Mouse (Mus musculus): ENCODE measurements around the gene Camsap2. TPM values are rescaled to one million over a fixed set of nuclear protein-coding genes. Genes with fewer than 3 reads are reported as not detected.

Gene Camsap2
- polyA plus RNA-seq, 1 experiment from 2014 or later: 31.1 TPM

DNA sequence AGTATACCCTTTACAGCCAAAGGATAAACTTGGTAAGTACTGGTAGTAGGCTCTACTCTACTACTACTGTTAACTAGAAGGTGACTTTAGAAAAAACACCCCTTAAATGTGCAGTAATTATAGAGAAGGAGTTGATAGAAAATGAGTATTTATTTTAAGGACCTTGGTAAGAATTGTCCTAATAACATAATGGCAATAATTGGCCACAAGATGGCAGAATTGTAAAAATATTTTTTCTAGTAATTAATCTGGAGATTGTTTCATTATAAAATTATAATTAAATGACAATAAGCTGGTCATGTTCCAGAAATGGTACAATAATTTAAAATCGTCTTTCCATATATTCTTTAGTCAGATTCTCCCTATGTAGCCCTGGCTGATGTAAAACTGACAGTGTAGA, 56.1 kb downstream of the Camsap2 start:
- Histone ChIP-seq H3K9me3 (no peaks in the 10 kb centered on the region), H3K36me3 (replicated peaks) (no peaks in the 10 kb centered on the region; the same call in 1 of the 2 replicates), H3K27me3 (replicated peaks) (no peaks in the 10 kb centered on the region), H3K9ac (no peak overlapping the region), H3K27ac (no peak overlapping the region), H3K4me3 (no peak overlapping the region), H3K4me2 (no peak overlapping the region), H3K4me1 (no peaks in the 10 kb centered on the region)
- WGBS: 82% methylated on average over 1 of the region's 1 CpGs
- ATAC-seq (replicated peaks): no peak

DNA sequence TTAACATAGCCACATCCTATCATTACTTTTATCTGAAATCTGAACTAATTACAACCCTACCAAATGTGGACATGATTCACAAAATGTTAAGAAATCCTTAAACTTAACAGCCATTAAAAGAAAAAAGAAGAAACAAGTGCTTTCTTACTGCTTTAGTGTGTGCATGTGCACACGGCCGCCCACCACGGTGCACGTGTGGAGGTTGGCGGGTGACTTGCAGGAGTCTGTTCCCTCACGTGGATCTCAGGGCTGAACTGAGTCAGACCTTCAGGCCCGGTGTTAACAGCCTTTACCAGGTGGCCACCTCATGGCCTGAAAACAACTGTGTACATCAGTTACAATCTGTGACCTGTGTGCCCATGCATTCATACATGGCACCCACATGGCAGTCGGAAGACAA, 68.5 kb downstream of the Camsap2 start:
- peaks cover 67% of the 10 kb centered on the region for H3K36me3 ChIP-seq (replicated peaks)
- H3K4me3 ChIP-seq: no peak overlapping the region
- no peaks in the 10 kb centered on the region for H3K27me3 ChIP-seq (replicated peaks)
- no peak for ATAC-seq (replicated peaks)
- H3K9me3 ChIP-seq: no peaks in the 10 kb centered on the region
- 89% methylated on average over 8 of the region's 8 CpGs for WGBS
- H3K4me1 ChIP-seq: no peaks in the 10 kb centered on the region
- no peak overlapping the region for H3K4me2 ChIP-seq
- no peak overlapping the region for H3K9ac ChIP-seq
- no peak overlapping the region for H3K27ac ChIP-seq

DNA sequence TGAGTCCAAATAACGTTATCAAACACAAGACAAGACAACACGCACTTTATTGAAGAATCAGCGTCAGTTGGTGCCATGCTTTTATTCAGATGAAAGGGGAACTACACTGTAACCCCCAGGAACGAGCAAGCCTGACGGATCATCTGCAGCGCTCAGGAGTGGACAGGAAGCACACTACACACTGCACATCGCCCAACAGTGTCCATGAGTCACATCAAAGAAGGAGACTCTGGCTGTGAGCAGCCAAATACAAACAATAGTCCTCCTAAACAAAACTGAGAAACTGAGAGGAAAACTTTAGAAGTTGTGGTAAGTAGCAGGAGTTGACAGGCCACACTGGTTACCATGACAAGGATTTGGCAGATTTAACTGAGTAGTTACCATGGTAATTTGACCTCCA, 77.7 kb downstream of the Camsap2 start:
- Histone ChIP-seq H3K27ac (no peak overlapping the region), H3K4me3 (no peak overlapping the region), H3K4me2 (no peak overlapping the region), H3K36me3 (replicated peaks) (peaks cover 23% of the 10 kb centered on the region), H3K4me1 (no peaks in the 10 kb centered on the region), H3K9ac (no peak overlapping the region), H3K27me3 (replicated peaks) (0 out of 2 replicates have a peak, but pooled peaks cover 6% of the 10 kb centered on the region), H3K9me3 (no peaks in the 10 kb centered on the region)
- no peak for ATAC-seq (replicated peaks)
- 26% methylated on average over 7 of the region's 7 CpGs for whole genome bisulfite sequencing

DNA sequence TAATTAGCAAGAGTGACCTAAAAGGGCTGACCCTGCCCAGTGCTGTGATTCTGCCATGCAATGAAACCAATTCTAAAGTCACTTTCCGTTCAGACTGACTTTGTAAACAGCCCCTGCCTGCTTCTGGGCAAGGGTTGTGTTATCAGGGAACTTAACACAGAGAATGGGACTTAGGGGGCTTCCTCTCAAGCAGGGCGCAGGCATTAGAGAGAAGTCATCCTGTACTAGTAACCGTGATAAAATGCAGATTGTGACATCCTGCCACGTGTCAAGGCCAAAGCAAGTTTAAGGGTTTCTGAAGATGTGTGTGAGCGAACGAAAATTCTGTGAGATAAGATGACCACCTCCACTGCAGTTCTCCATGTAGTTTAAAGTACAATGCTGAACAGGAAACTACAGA, 79.8 kb downstream of the Camsap2 start:
- Histone ChIP-seq H3K27ac (no peak overlapping the region), H3K4me1 (no peaks in the 10 kb centered on the region; the same call in 1 of the 2 replicates), H3K27me3 (replicated peaks) (peaks cover 24% of the 10 kb centered on the region), H3K4me3 (no peak overlapping the region), H3K36me3 (replicated peaks) (peaks cover 8% of the 10 kb centered on the region), H3K9ac (no peak overlapping the region), H3K9me3 (no peaks in the 10 kb centered on the region), H3K4me2 (no peak overlapping the region)
- 77% methylated on average over 6 of the region's 6 CpGs for WGBS
- no peak for ATAC-seq (replicated peaks)

DNA sequence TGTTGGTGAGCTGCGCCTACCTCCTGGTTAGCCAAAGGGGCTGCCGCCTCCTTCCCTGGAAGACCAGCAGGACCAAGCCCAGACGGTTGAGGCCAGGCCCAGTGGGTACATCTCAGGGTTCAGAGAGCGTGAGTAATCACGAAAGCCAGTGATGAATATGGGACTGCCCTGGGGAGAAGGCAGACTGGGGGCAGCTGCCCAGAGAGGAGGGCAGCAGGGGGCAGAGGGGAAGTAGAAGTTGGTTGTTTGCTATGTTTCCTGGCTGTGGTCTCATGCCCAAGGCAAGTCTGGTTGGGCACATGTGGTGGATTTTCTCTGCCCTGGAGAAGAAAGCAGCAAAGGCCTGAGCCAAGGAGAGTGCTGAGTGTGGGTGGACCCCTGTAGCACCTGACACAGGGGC, 82.5 kb downstream of the Camsap2 start:
- no peak for ATAC-seq (replicated peaks)
- Histone ChIP-seq H3K4me3 (no peak overlapping the region), H3K36me3 (replicated peaks) (no peaks in the 10 kb centered on the region), H3K4me1 (peaks cover 16% of the 10 kb centered on the region), H3K27ac (no peak overlapping the region), H3K9ac (no peak overlapping the region), H3K27me3 (replicated peaks) (peaks cover 44% of the 10 kb centered on the region), H3K9me3 (no peaks in the 10 kb centered on the region), H3K4me2 (no peak overlapping the region)
- 79% methylated on average over 5 of the region's 5 CpGs for WGBS

DNA sequence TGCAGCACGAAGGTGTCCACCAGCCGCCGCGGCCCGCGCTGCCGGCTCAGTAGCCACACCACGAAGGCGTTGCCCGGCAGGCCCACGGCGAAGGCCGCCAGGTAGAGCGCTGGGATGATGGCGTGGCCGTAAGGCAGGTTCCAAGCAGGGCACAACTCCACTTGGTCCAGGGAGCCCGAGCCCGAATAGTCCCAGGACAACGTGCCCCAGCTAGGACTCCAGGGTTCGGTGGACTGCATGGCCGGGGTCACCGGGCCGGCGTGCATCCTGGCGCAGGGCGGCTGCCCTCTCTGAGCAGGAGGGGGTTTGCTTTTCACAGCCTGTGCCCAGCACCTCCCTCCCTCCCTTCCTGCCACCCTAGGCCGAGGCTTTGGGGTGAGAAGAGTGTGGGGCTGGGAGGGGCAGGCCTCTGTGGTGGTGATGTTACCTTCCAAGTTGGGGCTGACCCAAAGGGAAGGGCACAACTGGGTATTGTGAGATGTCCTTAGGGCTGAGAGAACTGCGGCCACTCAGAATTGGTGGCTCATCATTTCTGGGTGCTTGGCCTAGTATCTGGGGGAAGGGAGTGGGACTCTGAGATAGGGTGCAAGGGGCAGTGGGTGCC, 85.2 kb downstream of the Camsap2 start, which contains the start of gene Gpr25:
Gene Gpr25 (minus strand): TSS at position 239 of the 604 bp plus-strand sequence.
- Histone ChIP-seq H3K27me3 (replicated peaks) (peaks cover 58% of the 10 kb centered on the region), H3K4me2 (peak within 1 kb of the TSS; percentile 93), H3K4me3 (peak within 1 kb of the TSS; percentile 57), H3K27ac (peak within 1 kb of the TSS; percentile 66), H3K9ac (peak within 1 kb of the TSS; percentile 59), H3K9me3 (no peaks in the 10 kb centered on the region), H3K4me1 (peaks cover 16% of the 10 kb centered on the region), H3K36me3 (replicated peaks) (no peaks in the 10 kb centered on the region)
- WGBS: 8% methylated on average over 28 of the region's 28 CpGs
- peak; percentile 67 for ATAC-seq (replicated peaks)

DNA sequence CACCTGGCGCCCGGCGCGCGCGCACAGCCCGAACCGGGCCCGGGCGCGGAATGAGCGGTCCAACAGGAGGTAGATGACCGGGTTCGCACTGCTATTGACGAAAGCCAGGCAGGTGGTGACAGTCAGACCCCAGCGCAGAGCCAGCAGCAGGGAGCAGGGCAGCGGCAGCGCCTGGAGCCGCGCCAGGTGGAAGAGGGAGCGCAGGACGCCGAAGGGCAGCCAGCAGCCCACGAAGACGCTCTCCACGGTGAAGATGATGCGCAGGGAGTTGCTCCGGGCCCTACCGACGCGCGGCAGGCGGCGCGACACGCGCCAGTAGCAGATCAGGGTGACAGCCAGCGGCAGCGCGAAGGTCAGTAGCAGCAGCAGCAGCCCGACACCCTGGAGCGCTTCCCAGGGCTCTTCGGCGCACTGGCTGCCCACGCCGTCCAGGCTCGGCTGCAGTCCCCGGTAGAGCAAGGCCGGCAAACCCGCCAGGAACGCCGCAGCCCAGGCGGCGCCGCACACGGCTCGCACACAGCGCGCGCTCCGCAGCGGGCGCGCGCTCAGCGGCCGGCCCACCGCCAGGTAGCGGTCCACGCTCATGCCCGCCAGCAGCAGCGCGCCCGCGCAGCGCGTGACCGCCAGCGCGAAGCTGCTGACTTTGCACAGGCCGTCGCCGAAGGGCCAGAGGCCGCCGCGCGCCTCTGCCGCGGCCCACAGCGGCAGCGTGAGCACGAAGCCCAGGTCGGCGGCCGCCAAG, 85.8 kb downstream of the Camsap2 start:
- Histone ChIP-seq H3K4me3 (peak overlapping the region; percentile 57), H3K36me3 (replicated peaks) (no peaks in the 10 kb centered on the region), H3K27ac (peak overlapping the region; percentile 66), H3K27me3 (replicated peaks) (peaks cover 55% of the 10 kb centered on the region), H3K9me3 (no peaks in the 10 kb centered on the region), H3K9ac (peak overlapping the region; percentile 59), H3K4me1 (peaks cover 16% of the 10 kb centered on the region), H3K4me2 (peak overlapping the region; percentile 93)
- ATAC-seq (replicated peaks): peak; percentile 88
- under 1% methylated on average over 93 of the region's 95 CpGs for WGBS

DNA sequence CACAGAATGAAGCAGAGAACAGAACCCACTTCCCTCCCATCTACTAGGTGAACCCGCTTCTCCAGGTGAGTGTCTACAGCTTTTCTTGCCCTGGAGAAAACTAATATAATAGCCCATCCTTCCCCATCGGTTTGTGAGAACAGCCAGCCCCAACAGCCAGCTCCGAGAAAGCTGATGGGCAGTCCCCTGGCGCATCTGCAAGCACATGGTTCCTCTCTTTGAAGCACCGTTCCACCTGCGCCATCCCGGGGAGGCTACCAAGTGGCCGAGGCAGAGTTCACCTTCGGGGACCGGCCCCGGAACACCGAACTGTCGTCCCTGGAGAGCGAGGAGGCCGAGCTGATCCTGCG, 86.4 kb downstream of the Camsap2 start:
- ATAC-seq (replicated peaks): no peak; the same call in 1 of the 2 replicates
- Histone ChIP-seq H3K4me2 (peak overlapping the region; percentile 93), H3K27ac (peak overlapping the region; percentile 66; the same call in 1 of the 2 replicates), H3K9me3 (no peaks in the 10 kb centered on the region), H3K4me3 (peak overlapping the region; percentile 57), H3K9ac (peak overlapping the region; percentile 59), H3K27me3 (replicated peaks) (peaks cover 54% of the 10 kb centered on the region), H3K4me1 (peaks cover 16% of the 10 kb centered on the region), H3K36me3 (replicated peaks) (no peaks in the 10 kb centered on the region)
- WGBS: 2% methylated on average over 16 of the region's 16 CpGs

DNA sequence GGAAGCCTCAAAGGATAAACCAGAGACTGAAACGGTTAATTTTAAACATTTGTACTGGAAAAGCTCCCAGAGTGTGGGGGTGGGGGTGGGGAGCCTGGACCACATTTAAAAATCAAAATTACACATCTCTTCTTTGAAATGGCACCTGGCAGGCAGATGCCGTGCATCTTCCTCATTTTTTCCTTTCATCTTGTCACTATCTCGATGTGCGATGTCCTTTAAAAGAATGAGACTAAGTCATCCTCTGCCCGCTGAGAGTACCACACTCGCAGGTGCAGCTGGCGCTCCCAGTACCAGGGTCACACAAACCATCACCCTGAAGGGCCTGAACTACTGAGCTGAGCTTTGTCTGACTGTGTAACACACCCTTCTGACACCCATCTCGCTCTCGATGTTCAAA, 87.4 kb downstream of the Camsap2 start:
- no peak overlapping the region for H3K4me2 ChIP-seq
- H3K4me3 ChIP-seq: no peak overlapping the region
- H3K27ac ChIP-seq: no peak overlapping the region
- ATAC-seq (replicated peaks): no peak
- peaks cover 52% of the 10 kb centered on the region for H3K27me3 ChIP-seq (replicated peaks)
- no peaks in the 10 kb centered on the region for H3K36me3 ChIP-seq (replicated peaks)
- H3K9ac ChIP-seq: no peak overlapping the region
- H3K4me1 ChIP-seq: peaks cover 16% of the 10 kb centered on the region
- 72% methylated on average over 9 of the region's 9 CpGs for WGBS
- no peaks in the 10 kb centered on the region for H3K9me3 ChIP-seq

DNA sequence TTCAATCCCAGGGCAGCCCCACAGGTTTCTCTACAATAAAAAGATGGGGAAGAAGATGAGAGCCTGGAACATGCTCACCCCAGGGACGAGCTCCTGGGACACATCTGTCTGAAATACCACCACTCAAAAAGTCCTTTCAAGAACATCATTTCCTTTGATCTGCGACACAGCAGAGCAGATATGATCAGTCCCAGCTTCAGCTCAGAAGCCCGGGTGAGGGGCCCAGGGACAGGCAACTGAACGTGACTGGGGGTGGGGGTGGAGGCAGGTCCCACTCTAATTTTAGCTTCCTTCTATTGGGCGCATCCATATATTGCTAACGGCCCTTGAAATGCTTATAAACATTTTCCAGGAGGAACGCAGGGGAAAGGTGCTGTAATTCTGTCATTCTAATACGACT, 90.2 kb downstream of the Camsap2 start:
- Histone ChIP-seq H3K36me3 (replicated peaks) (no peaks in the 10 kb centered on the region), H3K4me2 (no peak overlapping the region), H3K9me3 (no peaks in the 10 kb centered on the region), H3K27me3 (replicated peaks) (peaks cover 30% of the 10 kb centered on the region), H3K27ac (no peak overlapping the region), H3K4me1 (peaks cover 12% of the 10 kb centered on the region), H3K4me3 (no peak overlapping the region), H3K9ac (no peak overlapping the region)
- WGBS: 55% methylated on average over 8 of the region's 8 CpGs
- ATAC-seq (replicated peaks): no peak

DNA sequence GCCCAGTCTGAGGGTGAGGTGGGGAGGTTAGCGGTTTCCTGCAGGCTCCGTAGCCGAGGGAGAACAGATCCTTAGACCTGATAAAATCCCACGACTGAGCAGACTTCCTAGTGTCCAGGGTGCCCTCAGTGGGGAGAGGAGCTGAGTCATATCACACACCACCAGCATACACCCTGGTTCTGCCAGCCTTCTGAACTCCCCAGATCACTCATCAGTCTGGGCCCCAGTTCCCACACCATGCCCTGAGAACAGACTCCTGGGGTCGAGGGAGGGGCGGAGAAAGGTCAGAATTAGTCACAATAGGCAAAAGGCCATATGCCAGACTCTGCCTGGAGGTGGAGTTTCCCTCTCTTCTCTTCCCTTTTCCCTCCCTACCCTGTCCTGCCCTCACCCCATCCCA, 90.7 kb downstream of the Camsap2 start:
- no peaks in the 10 kb centered on the region for H3K36me3 ChIP-seq (replicated peaks)
- no peak overlapping the region for H3K9ac ChIP-seq
- H3K27ac ChIP-seq: no peak overlapping the region
- 41% methylated on average over 6 of the region's 6 CpGs for WGBS
- H3K4me2 ChIP-seq: no peak overlapping the region
- H3K27me3 ChIP-seq (replicated peaks): peaks cover 30% of the 10 kb centered on the region
- peaks cover 9% of the 10 kb centered on the region for H3K4me1 ChIP-seq
- no peak overlapping the region for H3K4me3 ChIP-seq
- H3K9me3 ChIP-seq: no peaks in the 10 kb centered on the region
- ATAC-seq (replicated peaks): no peak

DNA sequence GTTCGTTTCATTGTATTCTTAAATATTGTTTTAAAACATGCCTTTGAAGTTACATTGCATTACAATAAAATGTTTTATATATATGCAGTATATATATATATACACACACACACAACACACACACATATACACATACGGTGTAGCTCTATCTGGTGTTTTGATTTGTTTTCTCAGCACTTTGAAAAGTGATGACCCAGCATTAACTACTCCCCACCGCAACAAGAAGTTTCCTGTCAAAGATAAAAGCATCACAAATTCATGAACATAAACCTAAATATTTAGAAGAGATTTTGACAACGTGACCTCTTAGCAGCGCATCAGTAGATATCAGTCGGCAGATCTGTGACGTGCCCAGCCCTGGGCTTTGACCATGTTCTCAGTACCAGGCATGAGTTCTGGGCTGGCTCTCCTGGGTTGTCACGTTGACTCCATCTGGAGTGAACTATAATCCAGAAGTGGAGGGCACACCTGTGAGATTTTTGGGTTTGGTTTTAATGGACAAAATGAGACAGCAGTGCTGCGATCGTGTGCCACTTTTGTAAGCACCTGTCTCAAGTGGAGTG, 91.3 kb downstream of the Camsap2 start:
- Histone ChIP-seq H3K27ac (no peak overlapping the region), H3K4me2 (no peak overlapping the region), H3K9ac (no peak overlapping the region), H3K4me1 (peaks cover 4% of the 10 kb centered on the region), H3K9me3 (no peaks in the 10 kb centered on the region), H3K27me3 (replicated peaks) (peaks cover 25% of the 10 kb centered on the region), H3K36me3 (replicated peaks) (no peaks in the 10 kb centered on the region), H3K4me3 (no peak overlapping the region)
- no peak for ATAC-seq (replicated peaks)
- 87% methylated on average over 10 of the region's 10 CpGs for WGBS
